Mouse (Mus musculus) midbrain, embryonic 14.5 days (tissue): ENCODE results near the gene Lrrc17. TPM values are rescaled to one million over a fixed set of nuclear protein-coding genes. Genes with fewer than 3 reads are reported as not detected.
A peak's percentile ranks its signal among the peaks of the same experiment; 100 is the strongest.
"Not testable (repeated sequence)": the region's sequence is repeated elsewhere in the genome, so short reads cannot be mapped to it uniquely, and the experiment has no call there.

ENCODE experiments used
- ATAC-seq: fragments of 200-750 bp; cut with Nextera tagmentation; 2 replicates; pipeline ENCODE4 v1.8.0; 2017; ENCODE audit warnings: moderate number of reproducible peaks, moderate library complexity; ENCODE audit not compliant: low FRiP score, low TSS enrichment
- DNase-seq: peaks from one replicate; pipeline ENCODE4 v3.0.0-alpha.2; 2015
- H3K27ac ChIP-seq: fragments of 300-500 bp; sonication (generic); replicated peaks from 2 replicates; pipeline ENCODE4 v1.5.1; 2014; ENCODE audit warnings: mild to moderate bottlenecking, low read depth, low read length, moderate library complexity
- H3K27me3 ChIP-seq: fragments of 300-500 bp; sonication (generic); 2 replicates; pipeline ENCODE4 v1.6.1; 2014; ENCODE audit warnings: low read length, control low read depth, mixed read lengths; ENCODE audit not compliant: control insufficient read depth, insufficient read depth
- H3K36me3 ChIP-seq: fragments of 300-500 bp; sonication (generic); 2 replicates; pipeline ENCODE4 v1.6.1; 2014; ENCODE audit warnings: low read length, control low read depth; ENCODE audit not compliant: control insufficient read depth, insufficient read depth
- H3K4me1 ChIP-seq: fragments of 300-500 bp; sonication (generic); 2 replicates; pipeline ENCODE4 v1.6.1; 2014; ENCODE audit warnings: mild to moderate bottlenecking, antibody characterized with exemption, low read length, control low read depth; ENCODE audit not compliant: control insufficient read depth, insufficient read depth
- H3K4me2 ChIP-seq: fragments of 300-500 bp; sonication (generic); 2 replicates; pipeline ENCODE4 v1.6.1; 2014; ENCODE audit warnings: mild to moderate bottlenecking, low read length, moderate library complexity
- H3K4me3 ChIP-seq: fragments of 300-500 bp; sonication (generic); replicated peaks from 2 replicates; pipeline ENCODE4 v1.5.1; 2014; ENCODE audit warnings: low read depth, low read length
- H3K9ac ChIP-seq: fragments of 300-500 bp; sonication (generic); replicated peaks from 2 replicates; pipeline ENCODE4 v1.6.1; 2014; ENCODE audit warnings: mild to moderate bottlenecking, low read length, moderate library complexity
- H3K9me3 ChIP-seq: fragments of 300-500 bp; sonication (generic); 2 replicates; pipeline ENCODE4 v1.6.1; 2016; ENCODE audit warnings: low read length, control low read depth, mixed read lengths; ENCODE audit not compliant: control insufficient read depth
- WGBS: fragments of 180-500 bp; shearing (Covaris S2); extraction: QIAGEN DNeasy Blood & Tissue Kit; methylation state at CpG from one replicate; pipeline ENCODE4 v1.1.7; 2014; 5-methylcytosine and 5-hydroxymethylcytosine counted together
- polyA plus RNA-seq: library from polyadenylated mRNA; unstranded; fragments of >200 nt; fragmentation: Nextera tagmentation; extraction: Ambion mirVana; gene quantifications from 2 replicates; pipeline ENCODE4 v1.2.1, GENCODE M21; 2014

The Lrrc17 gene
- polyA plus RNA-seq, 1 experiment from 2014 or later: 9.9 TPM

- H3K4me2 ChIP-seq: no peak overlapping the region
- no peaks in the 10 kb centered on the region for H3K9me3 ChIP-seq
- 87% methylated on average over 13 of the region's 13 CpGs for WGBS
- ATAC-seq (no peak), DNase-seq (no peak)
- no peak overlapping the region for H3K27ac ChIP-seq
- no peak overlapping the region for H3K4me3 ChIP-seq
- H3K27me3 ChIP-seq: no peaks in the 10 kb centered on the region
- H3K9ac ChIP-seq: no peak overlapping the region
- H3K4me1 ChIP-seq: no peaks in the 10 kb centered on the region
- no peaks in the 10 kb centered on the region for H3K36me3 ChIP-seq
These were observed 31.8 kb downstream of the Lrrc17 start for GRCm38 (mm10) chr5:21575210-21575550.

DNA sequence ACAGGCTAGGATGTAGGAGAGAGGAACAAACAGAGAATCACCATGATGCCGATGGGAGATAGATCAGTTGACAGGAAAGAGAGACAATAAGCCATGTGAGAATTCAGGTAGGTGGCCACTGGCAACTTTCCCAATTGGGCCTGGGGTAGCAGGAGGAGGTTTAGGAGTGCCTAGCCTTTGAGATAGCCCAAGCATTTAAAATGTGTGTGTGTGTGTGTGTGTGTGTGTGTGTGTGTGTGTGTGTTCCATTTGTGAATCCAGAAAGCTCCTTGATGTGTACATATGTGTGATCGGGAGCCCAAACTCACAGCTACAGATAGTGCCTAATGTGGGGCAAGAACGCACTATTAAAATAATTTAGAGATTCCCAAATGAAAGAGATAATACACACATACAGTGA is 34.8 kb downstream of the Lrrc17 start:
- no peak for ATAC-seq
- H3K27me3 ChIP-seq: no peaks in the 10 kb centered on the region
- no peak overlapping the region for H3K9ac ChIP-seq
- no peak overlapping the region for H3K4me3 ChIP-seq
- 92% methylated on average over 3 of the region's 3 CpGs for WGBS
- no peaks in the 10 kb centered on the region for H3K9me3 ChIP-seq
- no peak for DNase-seq
- no peak overlapping the region for H3K27ac ChIP-seq
- no peaks in the 10 kb centered on the region for H3K4me1 ChIP-seq
- no peak overlapping the region for H3K4me2 ChIP-seq
- H3K36me3 ChIP-seq: no peaks in the 10 kb centered on the region

- 62% methylated on average over 6 of the region's 6 CpGs for WGBS
- H3K9ac ChIP-seq: no peak overlapping the region
- DNase-seq (peak; percentile 53), ATAC-seq (no peak)
- no peaks in the 10 kb centered on the region for H3K36me3 ChIP-seq
- H3K27me3 ChIP-seq: no peaks in the 10 kb centered on the region
- H3K27ac ChIP-seq: no peak overlapping the region
- no peak overlapping the region for H3K4me2 ChIP-seq
- no peaks in the 10 kb centered on the region for H3K4me1 ChIP-seq
- no peak overlapping the region for H3K4me3 ChIP-seq
- no peaks in the 10 kb centered on the region for H3K9me3 ChIP-seq
These were observed 43.4 kb downstream of the Lrrc17 start for GRCm38 (mm10) chr5:21586763-21587162.

DNA sequence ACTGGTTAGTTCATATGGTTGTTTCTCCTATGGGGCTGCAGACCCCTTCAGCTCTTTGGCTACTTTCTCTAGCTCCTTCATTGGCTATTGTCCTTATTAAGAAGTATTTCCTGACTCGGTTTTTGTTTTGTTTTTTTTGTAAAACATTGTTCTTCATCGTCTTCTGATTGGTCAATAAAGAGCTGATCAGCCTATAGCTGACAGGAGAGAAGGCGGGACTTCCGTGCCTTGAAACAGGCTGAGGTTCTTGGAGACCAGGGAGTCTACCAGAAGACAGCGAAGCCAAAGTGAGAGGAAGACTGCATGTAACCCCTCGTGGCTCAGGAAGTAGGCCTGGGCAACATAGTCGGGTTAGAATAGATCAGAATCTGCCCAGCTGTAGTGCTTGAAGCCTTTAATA is 44.3 kb downstream of the Lrrc17 start:
- Histone ChIP-seq H3K4me1 (no peaks in the 10 kb centered on the region), H3K4me3 (no peak overlapping the region), H3K27ac (no peak overlapping the region), H3K27me3 (no peaks in the 10 kb centered on the region), H3K4me2 (no peak overlapping the region), H3K36me3 (no peaks in the 10 kb centered on the region), H3K9ac (no peak overlapping the region), H3K9me3 (no peaks in the 10 kb centered on the region)
- DNase-seq (no peak), ATAC-seq (no peak)
- WGBS: 80% methylated on average over 7 of the region's 7 CpGs

DNA sequence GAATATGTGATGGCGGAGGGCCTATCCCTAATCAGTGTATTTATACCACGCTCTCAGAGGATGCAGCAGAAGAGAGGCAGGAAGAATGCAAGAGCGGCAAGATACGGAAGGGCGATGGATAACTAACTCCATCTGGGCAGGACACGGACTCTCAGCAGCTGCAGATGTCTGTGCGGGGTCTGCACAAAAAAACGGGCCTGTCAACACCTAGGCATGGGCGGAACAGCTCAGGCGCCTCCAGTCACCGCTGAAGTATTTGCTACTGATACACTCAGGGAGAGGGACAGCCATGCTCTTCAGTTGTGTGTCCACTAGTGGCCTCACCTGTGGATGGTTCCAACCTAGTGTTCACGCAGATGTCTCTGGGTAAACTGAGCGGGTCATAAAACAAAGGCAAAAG is 44.9 kb downstream of the Lrrc17 start:
- H3K4me1 ChIP-seq: no peaks in the 10 kb centered on the region
- no peaks in the 10 kb centered on the region for H3K9me3 ChIP-seq
- no peak overlapping the region for H3K4me2 ChIP-seq
- H3K27ac ChIP-seq: no peak overlapping the region
- H3K27me3 ChIP-seq: no peaks in the 10 kb centered on the region
- no peak overlapping the region for H3K9ac ChIP-seq
- H3K4me3 ChIP-seq: no peak overlapping the region
- DNase-seq: no peak
- no peak for ATAC-seq
- no peaks in the 10 kb centered on the region for H3K36me3 ChIP-seq
- 94% methylated on average over 13 of the region's 13 CpGs for WGBS

GRCm38 (mm10) chr5:21592106-21592505 is 48.7 kb downstream of the Lrrc17 start:
- DNase-seq (no peak), ATAC-seq (no peak)
- no peaks in the 10 kb centered on the region for H3K4me1 ChIP-seq
- H3K9me3 ChIP-seq: no peaks in the 10 kb centered on the region
- H3K27me3 ChIP-seq: no peaks in the 10 kb centered on the region
- H3K27ac ChIP-seq: no peak overlapping the region
- no peak overlapping the region for H3K4me2 ChIP-seq
- 96% methylated on average over 2 of the region's 2 CpGs for WGBS
- H3K4me3 ChIP-seq: no peak overlapping the region
- no peaks in the 10 kb centered on the region for H3K36me3 ChIP-seq
- H3K9ac ChIP-seq: no peak overlapping the region

DNA sequence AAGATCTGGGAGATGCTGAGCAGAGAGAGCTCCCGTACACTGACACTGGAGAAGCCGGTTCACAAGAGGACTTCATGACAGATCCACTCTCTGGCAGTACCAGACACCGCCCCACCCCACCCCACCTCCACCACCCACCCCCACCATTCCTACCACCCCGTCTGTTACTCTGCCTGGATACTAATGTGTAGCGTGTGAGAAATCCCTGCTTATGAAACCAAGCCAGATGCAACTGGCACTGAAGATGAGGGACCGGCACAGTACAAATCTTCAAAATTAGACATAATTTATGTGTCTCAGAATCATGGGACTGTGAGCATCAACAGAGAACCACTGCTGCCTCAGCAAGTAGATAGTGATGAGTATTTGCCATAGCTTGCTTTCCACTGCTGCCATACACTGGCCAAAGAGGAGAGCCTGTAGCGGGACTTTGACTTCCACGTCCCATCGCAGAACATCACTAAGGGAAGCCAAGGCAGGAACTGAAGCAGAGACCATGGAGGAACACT is 49.9 kb downstream of the Lrrc17 start:
- no peak for DNase-seq
- no peak for ATAC-seq

GRCm38 (mm10) chr5:21599536-21599935 is 56.2 kb downstream of the Lrrc17 start:
- H3K36me3 ChIP-seq, DNase-seq, H3K4me3 ChIP-seq, H3K9me3 ChIP-seq, ATAC-seq, H3K27me3 ChIP-seq, H3K4me1 ChIP-seq, H3K9ac ChIP-seq, H3K27ac ChIP-seq, H3K4me2 ChIP-seq: not testable (repeated sequence)
- 85% methylated on average over 2 of the region's 2 CpGs for WGBS

More for the DNA sequence above, 49.9 kb downstream of the Lrrc17 start:
- Histone ChIP-seq H3K4me3 (no peak overlapping the region), H3K9ac (no peak overlapping the region), H3K27me3 (no peaks in the 10 kb centered on the region), H3K4me1 (no peaks in the 10 kb centered on the region), H3K9me3 (no peaks in the 10 kb centered on the region), H3K27ac (no peak overlapping the region), H3K4me2 (no peak overlapping the region), H3K36me3 (no peaks in the 10 kb centered on the region)
- 92% methylated on average over 9 of the region's 9 CpGs for WGBS

DNA sequence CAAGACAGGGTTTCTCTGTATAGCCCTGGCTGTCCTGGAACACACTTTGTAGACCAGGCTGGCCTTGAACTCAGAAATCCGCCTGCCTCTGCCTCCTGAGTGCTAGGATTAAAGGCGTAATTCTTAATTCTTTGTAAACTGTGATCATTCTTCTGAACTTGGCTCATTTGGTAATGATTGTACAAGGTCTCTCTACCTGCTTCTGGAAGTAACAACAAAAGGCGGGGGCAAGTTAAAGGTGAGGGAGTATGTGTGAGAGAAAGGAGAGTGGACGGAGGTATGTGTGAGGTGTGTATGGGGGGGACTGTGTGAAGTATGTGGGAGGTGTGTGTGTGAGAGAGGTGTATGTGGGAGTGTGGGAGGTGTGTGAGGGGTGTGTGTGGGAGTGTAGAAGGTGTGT is 56.6 kb downstream of the Lrrc17 start:
- no peak overlapping the region for H3K9ac ChIP-seq
- no peaks in the 10 kb centered on the region for H3K4me1 ChIP-seq
- H3K27ac ChIP-seq: no peak overlapping the region
- DNase-seq: no peak
- 97% methylated on average over 4 of the region's 4 CpGs for WGBS
- H3K4me3 ChIP-seq: no peak overlapping the region
- H3K36me3 ChIP-seq: no peaks in the 10 kb centered on the region
- no peak overlapping the region for H3K4me2 ChIP-seq
- no peak for ATAC-seq
- no peaks in the 10 kb centered on the region for H3K27me3 ChIP-seq
- H3K9me3 ChIP-seq: no peaks in the 10 kb centered on the region
